In genomic region chr9:71578896-71579564, GRCm38 (mm10) we compare ENCODE assay signal across 12 mouse cellular contexts. TPM values are rescaled to one million over a fixed set of nuclear protein-coding genes. Genes with fewer than 3 reads are reported as not detected.
DNase-seq lines count a peak whose midpoint lies in the region; ATAC-seq and TF ChIP-seq lines count a peak whose summit lies in the region.
"Had no signal": no experiment of that assay in that cellular context is flagged by ENCODE, and none has a peak within 500 bp of the region (broad histone marks: within the 10 kb centered on the region; RNA-seq: fewer than 3 reads in every experiment).

No protein-coding gene starts in this region.

- DNase-seq in frontal cortex, postnatal 10 days (ENCODE audit: low spot score in 2 of 2) = peak; percentile 22 to 25
- no peak for DNase-seq in frontal cortex, postnatal 25 days (ENCODE audit: low spot score in 2 of 2)
- DNase-seq in layer of hippocampus, adult 11-12 months (ENCODE audit: low spot score) = peak; percentile 19
- no peak for DNase-seq in layer of hippocampus, postnatal 25 days (ENCODE audit: extremely low spot score in 1 of 2, low spot score in 1 of 2)
- peak; percentile 66 for DNase-seq in Muller cell, postnatal 12 days (ENCODE audit: inconsistent ontology term)
- DNase-seq in hindbrain, postnatal 0 days (ENCODE audit: low spot score) = peak; percentile 69
- no peak for DNase-seq in adipocyte (ENCODE audit: low spot score)
- DNase-seq: kidney, postnatal 25 days; thymus, postnatal 36 days had no signal

- H3K27me3 ChIP-seq in hindbrain, postnatal 0 days (ENCODE audit: insufficient read depth, low read length) = no peaks in the 10 kb centered on the region
- H3K27me3 ChIP-seq in liver, embryonic 12.5 days (replicated peaks) = no peaks in the 10 kb centered on the region
- H3K27me3 ChIP-seq: heart, embryonic 12.5 days had no signal

- no peak overlapping the region for H3K27ac ChIP-seq in hindbrain, postnatal 0 days
- H3K27ac ChIP-seq in liver, embryonic 12.5 days = no peak overlapping the region

- H3K4me1 ChIP-seq in hindbrain, postnatal 0 days (ENCODE audit: insufficient read depth, low read length) = no peaks in the 10 kb centered on the region
- H3K4me1 ChIP-seq in liver, embryonic 12.5 days = no peaks in the 10 kb centered on the region; the same call in 1 of the 2 replicates

- H3K9me3 ChIP-seq in hindbrain, postnatal 0 days (ENCODE audit: low read length) = no peaks in the 10 kb centered on the region
- no peaks in the 10 kb centered on the region for H3K9me3 ChIP-seq in liver, embryonic 12.5 days (replicated peaks)
- H3K9me3 ChIP-seq: heart, embryonic 12.5 days had no signal

- WGBS in hindbrain, postnatal 0 days = 39% methylated on average over 7 of the region's 7 CpGs
- WGBS in liver, embryonic 12.5 days (ENCODE audit: insufficient replicate concordance) = 70% methylated on average over 7 of the region's 7 CpGs

- no peak for TF ChIP-seq CTCF in hindbrain, postnatal 0 days (IDR thresholded peaks at IDR 0.05; ENCODE audit: low read depth)

- no peak overlapping the region for H3K4me2 ChIP-seq in hindbrain, postnatal 0 days (ENCODE audit: low read depth, low read length)
- H3K4me2 ChIP-seq in liver, embryonic 12.5 days = no peak overlapping the region
- H3K4me2 ChIP-seq: heart, embryonic 12.5 days had no signal

- no peaks in the 10 kb centered on the region for H3K36me3 ChIP-seq in hindbrain, postnatal 0 days (ENCODE audit: insufficient read depth, low read length)
- no peaks in the 10 kb centered on the region for H3K36me3 ChIP-seq in liver, embryonic 12.5 days

- H3K9ac ChIP-seq in hindbrain, postnatal 0 days (replicated peaks; ENCODE audit: low read length) = no peak overlapping the region
- H3K9ac ChIP-seq in liver, embryonic 12.5 days = no peak overlapping the region
- H3K9ac ChIP-seq: heart, embryonic 12.5 days had no signal

- no peak overlapping the region for H3K4me3 ChIP-seq in hindbrain, postnatal 0 days (ENCODE audit: low read length)
- H3K4me3 ChIP-seq in liver, embryonic 12.5 days = no peak overlapping the region
- H3K4me3 ChIP-seq: heart, embryonic 12.5 days had no signal

- ATAC-seq in hindbrain, postnatal 0 days = peak; percentile 76; the same call in 1 of the 2 replicates
- ATAC-seq in liver, embryonic 12.5 days = no peak
- ATAC-seq: CD4-positive, CD25-positive, alpha-beta regulatory T cell, adult 4 months had no signal

RNA-seq across cellular contexts. Expression of gene Myzap, which starts 13.1 kb away (rescaled TPM):
- total RNA-seq in layer of hippocampus, postnatal 25 days (2021) = 1 to 10 TPM in 1 of 2 experiments, under 1 TPM in 1; 0.77 to 1.1 TPM
- total RNA-seq in hindbrain, postnatal 0 days (2014; rRNA removed) = 0.29 and 1.3 TPM in 2 replicates
- polyA plus RNA-seq in hindbrain, postnatal 0 days (2015; fragmentation: Nextera tagmentation; extraction: Ambion mirVana) = 1.6 and 1.9 TPM in 2 replicates
- 4.4 TPM in 2 replicates for polyA plus RNA-seq in liver, embryonic 12.5 days (2016; fragmentation: Nextera tagmentation; extraction: Ambion mirVana)

Comparison
In these comparisons a context has a peak if more than half of its experiments do, and no peak if none do; other contexts are left out.
1. DNase-seq: peak in frontal cortex, postnatal 10 days (2 of 2), layer of hippocampus, adult 11-12 months (single experiment), Muller cell, postnatal 12 days (single experiment) and hindbrain, postnatal 0 days (single experiment); none in frontal cortex, postnatal 25 days (0 of 2), layer of hippocampus, postnatal 25 days (0 of 2) and adipocyte (single experiment).